Mouse (Mus musculus) brain, embryonic 18.5 days (tissue): ENCODE measurements around the gene Ddn.
"Not testable (repeated sequence)": the region's sequence is repeated elsewhere in the genome, so short reads cannot be mapped to it uniquely, and the experiment has no call there.

Source experiments
- DNase-seq: peaks from one replicate; pipeline ENCODE4 v3.0.0-alpha.2; 2012; ENCODE audit warnings: low read depth, low spot score

The Ddn gene

GRCm38 (mm10) chr15:98831684-98832035, 22.4 kb upstream of the Ddn start:
- no peak for DNase-seq

- peak; percentile 84 for DNase-seq
Measured at GRCm38 (mm10) chr15:98830736-98831683, 21.7 kb upstream of the Ddn start, which contains the start of gene Prkag1. Prkag1 (minus strand) TSS chr15:98831521.

DNA sequence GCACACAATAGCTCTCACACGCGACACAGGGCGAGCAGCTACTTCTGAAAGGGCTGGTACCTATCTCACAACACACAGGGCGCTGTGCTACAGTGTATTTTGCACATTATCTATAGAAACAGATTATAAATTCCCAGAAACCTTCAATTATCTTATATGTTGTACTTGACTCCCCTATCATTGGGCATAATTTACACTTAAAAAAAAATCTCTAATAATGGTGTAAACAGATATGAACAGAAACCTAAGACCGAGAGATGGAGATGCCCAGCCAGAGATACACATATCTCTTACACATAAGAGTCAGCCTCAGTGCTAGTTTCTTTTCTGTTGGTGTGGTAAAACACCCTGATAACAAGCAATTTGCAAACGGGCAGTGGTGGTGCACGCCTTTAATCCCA, 18.3 kb upstream of the Ddn start:
- no peak for DNase-seq

GRCm38 (mm10) chr15:98823434-98823833, 14.1 kb upstream of the Ddn start:
- no peak for DNase-seq

DNA sequence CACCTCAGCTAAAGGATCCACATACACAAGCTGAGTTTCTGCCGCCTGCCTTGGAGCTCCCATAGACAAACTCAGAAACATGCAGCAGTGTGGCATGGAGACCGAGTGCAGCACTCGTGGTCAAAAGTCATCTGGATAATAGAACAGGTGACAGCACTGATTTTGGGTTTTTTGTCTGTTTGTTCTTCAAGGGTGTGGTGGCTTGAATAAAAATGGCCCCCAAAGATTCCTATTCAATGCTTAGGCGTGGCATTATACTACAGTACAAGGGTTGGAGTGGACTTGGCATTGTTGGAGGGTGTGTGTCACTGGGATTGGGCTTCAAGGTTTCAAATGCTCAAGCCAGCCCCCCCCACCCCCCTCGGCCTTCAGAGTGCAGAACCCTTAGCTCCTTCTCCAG, 12.9 kb upstream of the Ddn start:
- DNase-seq: no peak

DNA sequence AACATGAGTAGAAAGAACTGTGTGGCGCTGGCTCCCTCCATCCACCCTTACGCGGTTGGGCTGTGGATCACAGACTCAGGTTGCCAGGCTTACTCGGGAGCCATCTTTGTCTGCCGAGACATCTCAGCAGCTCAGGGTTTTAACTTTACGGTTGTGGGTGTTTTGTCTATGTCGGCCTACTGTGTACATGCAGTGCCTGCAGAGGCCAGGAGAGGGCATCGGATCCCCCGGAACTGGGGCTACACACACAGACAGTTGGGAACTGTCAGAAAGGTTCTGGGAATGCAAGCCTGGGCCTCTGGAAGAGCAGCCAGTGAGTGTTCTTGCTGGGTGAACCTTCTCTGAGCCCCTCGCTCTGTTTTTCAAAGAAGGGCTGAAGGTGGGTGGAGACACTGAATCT, 12.1 kb upstream of the Ddn start:
- no peak for DNase-seq

- no peak for DNase-seq
Measured at GRCm38 (mm10) chr15:98820937-98821336, 11.6 kb upstream of the Ddn start.

DNA sequence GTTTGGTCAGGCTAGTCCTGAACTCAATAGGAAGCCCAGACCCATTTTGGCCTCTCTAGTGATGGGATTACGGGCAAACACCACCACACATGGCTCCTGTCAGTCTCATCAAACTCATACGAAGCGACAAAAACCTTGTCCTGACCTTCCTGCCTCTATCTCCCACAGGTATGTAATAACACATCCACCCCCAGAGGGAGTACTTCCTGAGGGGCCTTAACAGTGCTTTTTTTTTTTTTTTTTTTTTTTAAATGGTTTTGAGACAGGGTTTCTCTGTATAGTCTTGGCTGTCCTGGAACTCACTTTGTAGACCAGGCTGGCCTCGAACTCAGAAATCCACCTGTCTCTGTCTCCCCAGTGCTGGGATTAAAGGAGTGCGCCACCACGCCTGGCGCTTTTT, 8.9 kb upstream of the Ddn start:
- DNase-seq: no peak

GRCm38 (mm10) chr15:98812741-98813424, 3.6 kb upstream of the Ddn start:
- DNase-seq: no peak

DNA sequence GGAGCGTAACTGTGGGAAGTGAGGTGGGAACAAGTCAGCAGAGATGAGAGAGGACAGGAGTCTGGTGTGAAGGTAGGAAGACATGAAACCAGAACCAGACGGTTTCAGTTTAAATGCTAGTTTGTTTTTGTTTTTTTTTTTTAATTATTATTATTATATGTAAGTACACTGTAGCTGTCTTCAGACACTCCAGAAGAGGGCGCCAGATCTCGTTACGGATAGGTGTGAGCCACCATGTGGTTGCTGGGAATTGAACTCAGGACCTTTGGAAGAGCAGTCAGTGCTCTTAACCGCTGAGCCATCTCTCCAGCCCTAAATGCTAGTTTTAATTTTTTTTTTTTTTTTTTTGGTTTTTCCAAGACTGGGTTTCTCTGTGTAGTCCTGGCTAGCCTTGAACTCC, 922 bp upstream of the Ddn start:
- DNase-seq: not testable (repeated sequence)

GRCm38 (mm10) chr15:98808651-98809134, 597 bp downstream of the Ddn start:
- no peak for DNase-seq

DNA sequence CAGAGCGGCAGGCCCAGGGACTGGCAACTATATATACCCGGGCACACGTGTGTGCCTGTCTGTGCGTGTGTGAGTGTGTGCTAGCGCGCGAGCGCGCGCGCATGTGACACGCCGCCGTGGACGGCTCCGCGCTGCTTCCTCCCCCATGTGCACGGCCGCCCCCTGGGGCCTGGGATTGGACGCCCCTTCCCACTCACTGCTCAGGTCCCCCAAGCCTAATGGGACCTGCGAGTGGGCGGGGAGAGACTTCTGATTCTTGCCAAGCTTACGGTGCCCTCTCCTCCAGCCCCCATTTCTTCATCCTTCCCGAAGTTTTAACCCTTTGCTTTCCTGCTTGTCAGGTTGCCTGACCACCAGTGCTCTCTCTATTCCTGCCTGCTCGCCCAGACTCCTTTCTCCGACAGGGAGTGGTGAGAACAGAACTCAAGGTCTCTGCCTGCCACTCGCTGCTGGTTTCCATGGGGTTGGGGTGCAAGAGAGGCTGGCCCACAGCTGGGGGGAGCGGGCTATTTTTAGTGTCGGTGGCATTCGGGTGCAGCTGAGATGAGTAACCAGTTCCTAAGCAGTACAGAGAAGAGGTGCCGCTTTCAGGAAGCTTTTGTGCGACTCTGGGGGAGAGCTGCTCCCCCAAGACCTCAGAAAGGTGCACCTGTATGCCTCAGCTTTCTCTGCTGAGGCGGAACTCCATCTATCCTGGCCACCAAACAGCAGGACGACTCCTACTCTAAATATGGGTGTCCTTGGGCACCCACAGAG, 1.2 kb downstream of the Ddn start:
- no peak for DNase-seq

GRCm38 (mm10) chr15:98806809-98807770, 2.2 kb downstream of the Ddn start:
- no peak for DNase-seq

- DNase-seq: no peak
Measured at GRCm38 (mm10) chr15:98806071-98806808, 3.0 kb downstream of the Ddn start.

- no peak for DNase-seq
Measured at GRCm38 (mm10) chr15:98805324-98806040, 3.8 kb downstream of the Ddn start.

GRCm38 (mm10) chr15:98804054-98804453, 5.2 kb downstream of the Ddn start:
- no peak for DNase-seq

DNA sequence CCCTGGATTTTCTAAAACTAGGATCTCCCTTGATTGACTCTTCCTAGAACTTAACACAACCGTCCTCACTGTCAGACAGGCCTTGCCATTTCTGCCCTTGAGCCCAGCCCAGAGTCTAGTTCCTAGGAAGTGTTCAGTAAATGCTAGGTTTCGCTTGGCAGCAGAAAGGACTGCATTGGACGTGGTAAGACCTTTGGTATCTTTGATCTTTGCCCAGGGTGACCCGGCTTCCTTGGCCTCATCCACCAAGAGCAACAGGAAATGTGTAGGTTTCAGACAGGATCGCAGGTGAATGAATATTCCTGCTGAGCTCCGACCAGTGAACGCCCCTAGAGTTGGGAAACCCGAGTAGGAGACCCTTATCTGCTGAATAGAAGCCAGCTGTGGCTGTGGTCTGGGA, 6.4 kb downstream of the Ddn start:
- no peak for DNase-seq

GRCm38 (mm10) chr15:98799396-98799795, 9.9 kb downstream of the Ddn start:
- no peak for DNase-seq

GRCm38 (mm10) chr15:98798903-98799302, 10.4 kb downstream of the Ddn start:
- no peak for DNase-seq
